Mouse (Mus musculus): ENCODE data around the gene Gpr4.

DNA sequence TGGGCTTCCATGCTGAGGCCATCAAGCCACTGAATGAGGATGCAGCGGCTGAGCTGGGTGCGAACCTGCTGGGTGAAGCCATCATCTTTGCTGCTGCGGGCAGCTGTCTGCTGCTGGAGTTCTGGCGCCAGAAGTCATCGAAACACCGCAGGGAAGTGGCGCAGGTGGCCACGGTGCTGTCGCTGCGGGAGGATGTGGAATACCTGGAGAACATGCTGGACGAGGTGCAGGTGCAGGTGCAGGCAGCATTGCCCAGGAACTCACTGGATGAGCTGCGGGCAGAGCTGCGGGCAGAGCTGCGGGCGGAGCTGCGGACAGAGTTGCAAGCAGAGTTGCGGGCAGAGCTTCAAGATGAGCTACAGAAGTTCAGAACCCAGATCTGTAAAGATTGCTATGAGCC, 43.1 kb downstream of the Gpr4 start:
- TF ChIP-seq GATA1 (IDR thresholded peaks at IDR 0.05; ENCODE audit: borderline replicate concordance, low read length), result no peak
- no peak for TF ChIP-seq FLI1 (IDR thresholded peaks at IDR 0.05; ENCODE audit: low read length)

All from megakaryocyte, embryonic 14.5 days (primary cell).